Mouse (Mus musculus): ENCODE results near the gene Slc10a2.
"Not testable (repeated sequence)": the region's sequence is repeated elsewhere in the genome, so short reads cannot be mapped to it uniquely, and the experiment has no call there.

The Slc10a2 gene

DNA sequence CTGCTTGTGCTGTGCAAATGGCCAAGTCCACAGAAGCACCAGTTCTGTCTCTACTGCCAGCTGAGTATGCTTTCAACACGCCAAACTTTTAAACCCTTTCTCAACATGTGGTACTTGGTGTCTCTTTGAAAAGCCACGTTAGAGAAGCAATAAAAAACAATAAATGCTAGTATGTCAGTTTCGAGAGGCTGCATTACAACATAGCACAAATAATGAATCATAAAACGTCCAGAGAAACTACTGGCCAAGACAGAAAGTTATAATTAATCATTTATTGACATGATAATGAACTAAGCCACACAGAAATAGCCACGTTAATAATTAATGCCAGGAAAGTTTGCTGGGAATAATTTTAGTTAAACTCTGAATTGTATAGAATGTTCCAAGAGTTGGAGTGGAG lies at the start of gene Slc10a2:
TSS of gene Slc10a2 (minus strand) at position 166 of the 400 bp plus-strand sequence.
- no peak for DNase-seq (ENCODE audit: low spot score)

DNA sequence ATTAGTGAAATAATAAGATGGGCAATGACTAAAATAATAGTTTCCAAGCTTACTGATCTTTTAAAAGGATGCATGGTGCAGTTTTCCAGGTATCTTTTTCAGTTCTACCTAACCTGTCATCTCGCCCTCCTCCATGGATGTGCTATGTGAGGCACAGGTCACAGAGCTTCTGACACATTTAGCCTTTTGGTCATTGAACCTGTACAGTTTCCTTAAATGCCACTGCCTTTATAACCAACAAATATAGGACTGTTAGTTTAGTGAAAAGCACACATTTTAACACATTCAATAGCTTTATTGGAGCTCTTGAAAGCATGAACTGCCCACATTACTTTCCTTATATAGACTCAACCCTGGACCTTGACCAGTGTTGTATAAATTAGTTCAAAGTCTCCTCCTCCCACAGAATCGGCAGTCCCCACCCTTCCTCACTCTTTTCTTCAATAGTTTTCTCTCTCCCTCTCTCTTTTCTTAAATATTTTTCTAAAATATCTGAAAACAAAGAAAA lies 24.2 kb upstream of the Slc10a2 start:
- DNase-seq (ENCODE audit: low spot score) = no peak

DNA sequence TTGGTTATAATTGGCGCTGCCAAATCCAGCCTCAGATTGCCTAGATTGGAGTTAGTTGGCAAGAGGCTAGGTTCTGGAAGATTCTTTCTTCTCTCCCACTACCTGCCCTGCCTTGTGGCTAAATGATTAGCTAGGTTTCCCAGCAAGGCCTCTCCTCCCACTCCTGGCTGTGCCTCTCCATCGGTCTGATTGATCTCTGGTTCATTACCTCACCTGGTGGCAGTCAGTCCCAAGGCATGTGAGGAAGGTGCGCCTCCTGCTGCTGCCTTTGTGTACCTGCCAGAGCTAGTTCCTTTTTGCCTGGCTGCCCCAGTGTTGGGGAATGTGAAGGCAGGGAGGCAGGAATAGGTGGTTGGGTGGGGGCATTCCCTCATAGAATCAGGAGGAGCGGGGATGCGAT lies 1.7 kb upstream of the Slc10a2 start:
- no peak for DNase-seq (ENCODE audit: low spot score)

DNA sequence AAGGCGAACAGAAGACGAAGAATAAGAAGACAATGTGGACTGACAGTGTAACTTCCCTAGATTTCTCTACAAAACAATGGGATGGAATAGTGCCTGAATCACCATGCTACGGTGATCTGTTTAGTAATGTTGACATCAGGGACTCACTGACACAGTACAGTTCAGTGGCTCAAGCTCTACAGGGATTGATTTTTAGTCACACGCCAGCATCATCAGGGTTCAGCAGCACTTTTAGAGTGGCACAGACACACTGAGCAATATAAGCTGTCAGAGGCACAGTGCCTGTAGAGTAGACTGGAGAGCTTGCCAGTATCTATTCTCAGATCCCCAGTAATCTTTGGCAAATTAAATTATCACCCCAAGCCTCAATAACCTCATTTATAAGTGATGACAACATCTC lies 9.8 kb downstream of the Slc10a2 start:
- DNase-seq (ENCODE audit: low spot score) = no peak

DNA sequence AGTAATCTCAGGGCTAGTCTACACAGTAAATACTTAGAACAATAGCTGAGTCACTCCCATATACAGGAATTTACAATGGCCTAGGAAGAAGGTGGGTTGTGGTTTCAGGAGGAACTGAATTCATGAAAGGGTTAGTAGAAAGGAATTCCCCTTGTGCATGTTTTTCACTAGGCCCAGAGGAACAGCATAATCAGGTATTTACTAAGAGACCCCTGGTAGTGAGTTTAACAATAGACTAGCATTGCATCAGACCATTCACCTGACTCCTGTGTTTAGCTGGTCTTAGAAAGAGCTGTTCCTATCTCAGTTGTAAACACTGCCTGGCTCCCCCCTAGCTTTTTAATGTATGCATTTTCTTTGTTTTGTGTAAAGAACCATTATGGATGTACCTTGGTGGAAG lies 11.2 kb downstream of the Slc10a2 start:
- DNase-seq (ENCODE audit: low spot score) = not testable (repeated sequence)

DNA sequence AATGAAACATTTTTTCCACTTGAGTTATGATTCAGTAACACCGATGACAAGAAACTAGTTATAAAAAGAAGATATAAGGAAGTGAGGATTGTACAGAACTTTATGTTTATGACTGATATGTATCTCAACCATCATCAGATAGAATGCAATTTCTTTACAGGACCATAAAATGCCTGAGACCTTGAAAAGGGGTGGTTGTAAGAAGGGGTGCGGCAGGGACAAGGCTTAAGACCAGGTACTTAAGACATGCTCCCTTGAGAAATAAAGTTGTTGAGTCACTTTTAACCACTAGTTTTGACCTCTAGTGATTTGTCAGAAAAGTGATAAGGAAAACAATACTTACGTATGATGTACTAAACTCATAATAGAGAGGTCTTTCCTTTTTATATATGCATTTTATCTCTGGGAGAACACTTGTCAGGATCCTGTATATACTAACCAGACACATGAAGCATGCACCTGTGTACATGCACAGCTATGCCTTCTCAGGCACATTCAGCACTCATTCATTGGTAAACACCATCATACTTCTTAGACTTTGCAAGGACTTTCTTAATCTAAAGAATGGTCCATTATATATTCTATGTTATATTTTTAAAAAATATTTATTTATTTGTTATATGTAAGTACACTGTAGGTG lies 31.4 kb downstream of the Slc10a2 start:
- no peak for DNase-seq (ENCODE audit: low spot score)

DNA sequence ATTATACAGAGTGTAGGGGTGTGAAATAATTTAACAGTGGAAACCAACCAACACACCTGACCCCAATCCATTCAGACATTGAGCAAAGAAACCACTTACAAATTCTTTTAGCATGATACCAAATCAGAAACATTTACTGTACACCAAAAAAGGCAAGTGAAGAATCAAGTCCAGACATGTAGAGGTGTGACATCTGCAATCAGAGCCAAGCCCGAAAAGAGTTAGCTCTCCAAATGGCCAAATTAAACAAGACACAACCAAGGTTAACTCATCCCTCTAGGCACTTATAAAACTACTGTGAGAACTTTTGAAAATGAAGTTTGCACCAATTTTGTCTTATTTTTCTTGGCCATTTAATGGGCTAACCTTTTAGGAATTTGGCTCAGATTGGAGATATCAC lies 46.3 kb downstream of the Slc10a2 start:
- DNase-seq (ENCODE audit: low spot score) = no peak

DNA sequence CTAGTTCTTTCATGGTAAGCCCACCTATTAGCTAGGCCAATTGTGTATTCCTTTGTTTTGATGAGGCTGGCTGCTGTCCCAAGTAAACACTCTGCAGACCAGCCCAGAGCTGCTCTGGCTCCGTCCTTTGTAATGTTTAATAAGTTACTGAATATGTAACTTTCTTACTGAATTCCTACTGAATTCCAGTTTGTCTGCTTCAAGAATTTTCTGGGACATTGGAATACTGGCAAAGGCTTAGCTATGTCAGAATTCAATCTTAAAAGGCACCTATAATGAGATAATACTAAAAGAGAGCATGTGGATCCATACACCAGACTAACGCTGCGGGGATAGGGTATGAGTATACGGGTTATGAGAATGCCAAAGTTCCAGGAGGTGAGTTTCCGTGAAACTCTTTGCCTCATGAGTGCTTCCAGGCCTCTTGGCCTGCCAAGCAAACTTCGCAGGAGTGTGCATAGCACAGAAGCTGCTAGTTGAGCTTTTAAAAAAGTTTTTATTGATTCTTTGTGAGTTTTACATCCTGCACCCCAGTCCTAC lies 60.7 kb downstream of the Slc10a2 start:
- DNase-seq (ENCODE audit: low spot score) = not testable (repeated sequence)

DNA sequence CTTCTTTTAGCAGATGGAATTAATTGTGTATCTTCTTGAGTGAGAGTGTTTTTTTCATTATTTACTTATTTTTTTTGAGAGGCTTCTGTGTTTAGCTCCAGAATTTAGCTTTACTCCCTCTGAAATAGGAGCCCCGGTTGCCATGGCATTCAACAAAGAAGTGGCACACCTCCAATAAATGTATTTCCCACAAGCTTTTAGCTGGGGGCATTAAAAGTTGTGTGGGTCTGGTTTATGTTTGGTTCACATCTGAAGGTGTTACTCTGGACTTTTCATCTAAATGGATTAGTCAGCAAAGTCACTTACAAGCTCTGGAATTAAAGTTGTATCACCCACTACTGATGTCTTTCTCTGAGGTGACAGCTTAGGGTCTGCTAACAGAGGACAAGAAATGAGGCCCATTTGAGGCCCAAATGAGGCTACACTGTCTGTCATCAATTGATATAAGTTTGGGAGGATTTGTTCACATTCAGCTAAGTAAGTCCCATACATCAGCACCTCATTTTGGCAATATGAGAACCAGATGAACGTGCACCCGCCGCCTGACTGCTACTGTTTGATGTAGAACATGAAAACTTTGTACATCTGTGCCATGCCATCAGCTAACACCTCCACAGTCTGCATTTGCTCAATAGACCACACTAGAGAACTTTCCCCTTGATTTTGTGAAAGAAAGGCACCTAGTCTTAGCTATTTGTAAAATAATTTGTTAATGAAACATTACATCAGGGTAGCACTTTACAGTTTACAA lies 66.2 kb downstream of the Slc10a2 start:
- no peak for DNase-seq (ENCODE audit: low spot score)
